Mouse (Mus musculus): Measurements from ENCODE around the gene H2-K1. TPM values are rescaled to one million over a fixed set of nuclear protein-coding genes. Genes with fewer than 3 reads are reported as not detected.
"Not testable (repeated sequence)": the region's sequence is repeated elsewhere in the genome, so short reads cannot be mapped to it uniquely, and the experiment has no call there.

The H2-K1 gene
- polyA plus RNA-seq, 1 experiment from 2014 or later, result 13.8 TPM

DNA sequence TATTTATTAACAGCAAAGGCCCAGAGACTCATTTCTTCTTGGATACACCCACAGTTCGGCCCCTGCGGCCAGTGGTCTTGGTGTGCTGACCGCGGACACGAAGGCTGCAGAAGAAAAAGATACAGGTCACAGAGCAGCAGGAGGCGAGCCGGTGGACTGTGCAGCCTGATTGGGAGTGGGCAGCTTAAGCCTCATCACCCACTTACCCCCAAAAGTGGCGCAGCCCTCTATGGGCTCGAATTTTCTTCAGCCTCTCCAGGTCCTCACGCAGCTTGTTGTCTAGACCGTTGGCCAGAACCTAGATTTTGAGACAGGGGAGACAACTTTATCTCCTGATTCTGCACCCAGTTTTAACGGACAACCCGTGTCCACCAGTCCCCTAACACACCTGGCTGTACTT is 48.1 kb downstream of the H2-K1 start:
- ATAC-seq (replicated peaks; ENCODE audit: insufficient number of reproducible peaks, low FRiP score, low TSS enrichment), result not testable (repeated sequence)
- peak overlapping the region; percentile 88; the same call in 1 of the 2 replicates for H3K27ac ChIP-seq (ENCODE audit: low read depth, low read length)
- WGBS (ENCODE audit: insufficient replicate concordance), result 73% methylated on average over 13 of the region's 13 CpGs

DNA sequence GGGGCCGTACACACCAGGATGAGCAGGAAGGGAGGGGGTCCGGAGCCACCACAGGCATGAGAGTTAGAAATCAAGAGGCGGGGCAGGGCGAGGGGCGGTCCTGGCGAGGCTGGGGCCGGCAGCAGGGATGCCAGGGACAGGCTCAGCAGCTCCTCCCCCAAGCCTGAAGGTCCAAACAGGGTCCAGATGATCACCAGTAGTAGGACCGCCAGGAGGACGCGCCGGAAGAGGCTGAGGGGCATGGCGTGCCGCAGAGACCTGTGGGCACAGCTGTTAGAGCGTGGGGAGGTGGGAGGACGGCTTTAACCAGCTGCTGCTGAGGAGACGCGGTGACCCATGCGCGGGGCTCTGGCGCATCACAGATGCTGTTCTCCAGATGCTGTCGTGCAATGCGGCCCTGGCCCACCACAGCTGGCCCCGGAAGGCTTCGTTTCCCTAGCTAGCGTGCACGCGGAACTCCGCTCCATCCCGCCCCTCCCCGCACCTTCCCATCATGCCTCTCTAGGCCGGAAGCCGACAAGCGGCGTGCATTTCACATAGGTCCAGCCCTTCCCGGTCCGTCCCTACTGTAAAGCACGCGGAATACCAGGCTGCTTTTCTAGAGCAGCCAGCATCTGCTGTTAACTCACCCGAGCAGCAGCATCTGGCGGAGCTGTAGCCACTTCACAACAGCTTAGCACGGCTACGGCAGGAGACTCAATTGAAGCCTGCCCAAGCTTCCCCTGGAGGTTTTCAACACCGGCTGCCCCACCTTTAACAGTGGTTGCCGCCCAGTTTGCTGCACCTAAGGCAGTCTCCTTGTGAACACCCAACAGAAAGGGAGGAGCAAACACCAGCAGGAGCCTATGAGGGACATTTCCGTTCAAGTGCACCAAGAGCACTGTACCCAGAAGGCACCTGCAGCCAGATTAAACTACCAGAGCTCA is 48.9 kb downstream of the H2-K1 start, which contains the start of gene B3galt4:
Gene B3galt4, minus strand, starts transcription at position 468 of the 926 bp plus-strand sequence.
- Histone ChIP-seq H3K27ac (ENCODE audit: low read depth, low read length) (peak within 1 kb of the TSS; percentile 88), H3K4me2 (peak within 1 kb of the TSS; percentile 96), H3K9ac (ENCODE audit: low read depth, low read length) (peak within 1 kb of the TSS; percentile 77), H3K36me3 (ENCODE audit: control insufficient read depth, insufficient read depth, low read length) (peaks cover 20% of the 10 kb centered on the region), H3K4me3 (ENCODE audit: low read depth, low read length) (peak within 1 kb of the TSS; percentile 53), H3K27me3 (ENCODE audit: control insufficient read depth, insufficient read depth, low read length) (no peaks in the 10 kb centered on the region), H3K4me1 (ENCODE audit: control insufficient read depth, insufficient read depth, low read length) (peaks cover 39% of the 10 kb centered on the region), H3K9me3 (replicated peaks; ENCODE audit: control insufficient read depth, low read length) (no peaks in the 10 kb centered on the region)
- under 1% methylated on average over 45 of the region's 45 CpGs for WGBS (ENCODE audit: insufficient replicate concordance)
- peak; percentile 69 for ATAC-seq (replicated peaks; ENCODE audit: insufficient number of reproducible peaks, low FRiP score, low TSS enrichment)

More for the DNA sequence above, 48.1 kb downstream of the H2-K1 start:
- not testable (repeated sequence) for H3K9ac ChIP-seq (ENCODE audit: low read depth, low read length); H3K9me3 ChIP-seq (replicated peaks; ENCODE audit: control insufficient read depth, low read length); H3K27me3 ChIP-seq (ENCODE audit: control insufficient read depth, insufficient read depth, low read length)
- peaks cover 45% of the 10 kb centered on the region for H3K4me1 ChIP-seq (ENCODE audit: control insufficient read depth, insufficient read depth, low read length)
- H3K4me2 ChIP-seq, result peak overlapping the region; percentile 96
- H3K4me3 ChIP-seq (ENCODE audit: low read depth, low read length), result peak overlapping the region; percentile 53
- H3K36me3 ChIP-seq (ENCODE audit: control insufficient read depth, insufficient read depth, low read length), result peaks cover 19% of the 10 kb centered on the region

DNA sequence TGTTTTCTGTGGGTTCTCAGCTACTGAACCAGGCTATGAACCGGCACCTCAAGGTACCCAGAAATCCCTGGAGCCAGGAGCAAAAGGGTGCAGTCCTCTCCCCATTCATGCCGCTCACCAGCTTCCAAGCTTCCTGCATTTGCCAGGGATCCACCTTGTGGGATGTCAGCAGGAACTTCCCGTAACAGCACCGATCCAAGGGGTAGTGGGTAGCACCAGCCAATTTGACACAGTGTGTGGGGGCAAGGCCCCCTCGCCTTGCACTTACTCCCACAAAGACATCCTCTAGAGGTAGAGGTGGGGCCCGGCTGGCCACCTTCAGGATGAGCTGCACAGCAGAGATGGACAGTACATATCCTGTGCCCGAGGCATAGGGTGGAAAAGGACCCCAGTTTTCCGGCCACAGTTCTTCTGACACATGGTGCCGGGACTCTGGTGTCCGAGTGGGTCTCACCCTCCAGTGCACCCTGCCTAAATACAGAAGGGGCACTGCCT is 50.0 kb downstream of the H2-K1 start:
- Histone ChIP-seq H3K9me3 (replicated peaks; ENCODE audit: control insufficient read depth, low read length) (no peaks in the 10 kb centered on the region), H3K4me2 (peak overlapping the region; percentile 96), H3K4me1 (ENCODE audit: control insufficient read depth, insufficient read depth, low read length) (peaks cover 39% of the 10 kb centered on the region), H3K36me3 (ENCODE audit: control insufficient read depth, insufficient read depth, low read length) (peaks cover 23% of the 10 kb centered on the region), H3K27ac (ENCODE audit: low read depth, low read length) (no peak overlapping the region), H3K4me3 (ENCODE audit: low read depth, low read length) (peak overlapping the region; percentile 53), H3K9ac (ENCODE audit: low read depth, low read length) (peak overlapping the region; percentile 77; the same call in 1 of the 2 replicates), H3K27me3 (ENCODE audit: control insufficient read depth, insufficient read depth, low read length) (no peaks in the 10 kb centered on the region)
- 73% methylated on average over 10 of the region's 10 CpGs for WGBS (ENCODE audit: insufficient replicate concordance)
- no peak for ATAC-seq (replicated peaks; ENCODE audit: insufficient number of reproducible peaks, low FRiP score, low TSS enrichment)

DNA sequence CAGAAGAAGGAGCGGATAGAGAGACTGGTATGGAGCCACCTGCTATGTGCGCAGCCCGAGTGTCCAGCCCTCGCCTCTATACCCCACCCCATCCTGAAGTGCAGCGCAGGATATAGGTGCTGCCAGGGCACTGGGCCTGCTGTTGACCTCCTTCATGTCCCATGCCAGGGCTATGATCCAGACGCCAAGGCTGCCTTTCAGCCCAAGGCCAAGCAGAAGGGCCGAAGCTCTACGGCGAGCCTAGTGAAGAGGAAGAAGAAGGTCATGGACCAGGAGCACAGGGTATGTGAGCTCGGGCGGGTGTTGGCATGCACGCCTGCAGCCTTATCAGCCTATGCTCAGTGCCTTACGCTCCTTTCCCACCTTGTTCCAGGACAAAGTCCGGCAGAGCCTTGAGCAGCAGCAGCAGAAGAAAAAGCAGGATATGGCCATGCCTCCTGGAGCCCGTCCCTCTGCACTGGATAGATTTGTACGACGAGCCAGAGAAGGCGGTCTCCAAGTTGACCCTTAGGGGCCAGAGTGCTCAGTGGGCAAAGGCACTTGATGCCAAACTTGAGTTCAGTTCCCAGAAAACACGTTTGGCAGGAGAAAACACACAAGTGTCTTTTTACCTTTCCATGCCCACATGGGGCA is 51.1 kb downstream of the H2-K1 start:
- no peaks in the 10 kb centered on the region for H3K27me3 ChIP-seq (ENCODE audit: control insufficient read depth, insufficient read depth, low read length)
- no peak overlapping the region for H3K27ac ChIP-seq (ENCODE audit: low read depth, low read length)
- peaks cover 32% of the 10 kb centered on the region for H3K4me1 ChIP-seq (ENCODE audit: control insufficient read depth, insufficient read depth, low read length)
- H3K9me3 ChIP-seq (replicated peaks; ENCODE audit: control insufficient read depth, low read length), result no peaks in the 10 kb centered on the region
- peaks cover 28% of the 10 kb centered on the region for H3K36me3 ChIP-seq (ENCODE audit: control insufficient read depth, insufficient read depth, low read length)
- no peak overlapping the region for H3K4me3 ChIP-seq (ENCODE audit: low read depth, low read length)
- no peak for ATAC-seq (replicated peaks; ENCODE audit: insufficient number of reproducible peaks, low FRiP score, low TSS enrichment)
- 90% methylated on average over 19 of the region's 19 CpGs for WGBS (ENCODE audit: insufficient replicate concordance)
- peak overlapping the region; percentile 22; the same call in 1 of the 2 replicates for H3K9ac ChIP-seq (ENCODE audit: low read depth, low read length)
- no peak overlapping the region for H3K4me2 ChIP-seq

DNA sequence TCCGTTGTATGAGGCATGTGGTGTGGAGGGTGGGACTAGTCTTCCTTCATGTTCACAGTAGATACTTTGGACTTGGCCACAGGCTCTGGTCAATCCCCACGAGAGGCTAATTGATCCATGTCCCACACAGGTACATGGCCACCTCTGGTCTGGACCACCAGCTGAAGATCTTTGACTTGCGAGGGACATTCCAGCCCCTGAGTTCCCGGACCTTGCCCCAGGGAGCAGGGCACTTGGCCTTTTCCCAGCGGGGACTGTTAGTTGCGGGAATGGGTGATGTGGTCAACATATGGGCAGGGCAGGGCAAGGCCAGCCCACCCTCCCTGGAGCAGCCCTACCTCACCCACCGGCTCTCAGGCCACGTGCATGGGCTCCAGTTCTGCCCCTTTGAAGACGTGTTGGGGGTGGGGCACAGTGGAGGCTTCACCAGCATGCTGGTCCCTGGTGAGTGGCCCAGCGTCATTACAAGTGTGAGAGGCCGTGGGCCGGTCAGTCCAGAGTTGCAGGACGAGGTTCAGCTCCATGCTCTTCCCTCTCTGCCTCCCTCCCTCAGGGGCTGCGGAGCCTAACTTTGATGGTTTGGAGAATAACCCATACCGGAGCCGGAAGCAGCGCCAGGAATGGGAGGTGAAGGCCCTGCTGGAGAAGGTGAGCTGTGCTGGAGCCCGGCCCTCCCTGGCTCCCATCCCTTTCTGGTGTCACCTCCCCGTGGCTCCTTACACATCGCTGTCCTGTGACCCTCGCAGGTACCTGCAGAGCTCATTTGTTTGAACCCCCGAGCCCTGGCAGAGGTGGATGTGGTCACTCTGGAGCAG is 51.9 kb downstream of the H2-K1 start:
- H3K9me3 ChIP-seq (replicated peaks; ENCODE audit: control insufficient read depth, low read length), result no peaks in the 10 kb centered on the region
- peaks cover 24% of the 10 kb centered on the region for H3K36me3 ChIP-seq (ENCODE audit: control insufficient read depth, insufficient read depth, low read length)
- H3K4me2 ChIP-seq, result no peak overlapping the region
- no peak overlapping the region for H3K9ac ChIP-seq (ENCODE audit: low read depth, low read length)
- WGBS (ENCODE audit: insufficient replicate concordance), result 83% methylated on average over 22 of the region's 22 CpGs
- H3K4me3 ChIP-seq (ENCODE audit: low read depth, low read length), result no peak overlapping the region
- H3K27me3 ChIP-seq (ENCODE audit: control insufficient read depth, insufficient read depth, low read length), result no peaks in the 10 kb centered on the region
- peaks cover 25% of the 10 kb centered on the region for H3K4me1 ChIP-seq (ENCODE audit: control insufficient read depth, insufficient read depth, low read length)
- no peak overlapping the region for H3K27ac ChIP-seq (ENCODE audit: low read depth, low read length)
- no peak for ATAC-seq (replicated peaks; ENCODE audit: insufficient number of reproducible peaks, low FRiP score, low TSS enrichment)

DNA sequence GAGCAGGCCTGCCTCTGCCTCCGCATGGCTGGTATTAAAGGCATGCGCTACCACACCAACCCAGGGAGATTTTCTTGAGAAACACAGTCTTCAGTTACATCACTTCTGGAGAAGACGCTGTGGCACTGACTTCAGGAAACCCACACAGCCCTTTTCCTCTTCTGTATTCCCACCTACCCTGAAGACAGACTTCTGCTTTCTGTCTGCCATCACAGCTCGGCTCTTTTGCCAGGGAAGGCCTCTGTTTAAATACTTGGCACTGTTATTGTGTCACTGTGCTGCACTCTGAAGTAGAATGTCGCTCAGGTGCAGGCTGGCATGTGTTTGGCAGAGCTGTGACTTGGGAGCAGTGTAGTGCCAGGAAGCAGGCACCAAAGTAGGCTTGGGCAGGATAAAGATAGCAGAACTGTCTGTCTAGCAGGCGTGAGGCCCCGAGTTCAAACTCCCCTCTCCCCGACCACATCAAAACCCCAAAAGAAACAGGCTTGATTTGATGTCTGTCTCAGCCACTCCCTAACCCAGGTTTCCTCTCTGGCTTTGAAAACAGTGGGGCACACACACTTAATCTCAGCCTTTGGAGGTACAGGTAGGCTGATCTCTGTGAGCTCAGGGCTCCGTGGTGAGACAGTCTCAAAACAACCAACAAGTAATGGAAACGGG is 52.6 kb downstream of the H2-K1 start:
- WGBS (ENCODE audit: insufficient replicate concordance), result 88% methylated on average over 10 of the region's 10 CpGs
- no peak overlapping the region for H3K27ac ChIP-seq (ENCODE audit: low read depth, low read length)
- no peak for ATAC-seq (replicated peaks; ENCODE audit: insufficient number of reproducible peaks, low FRiP score, low TSS enrichment)
- no peaks in the 10 kb centered on the region for H3K9me3 ChIP-seq (replicated peaks; ENCODE audit: control insufficient read depth, low read length)
- H3K4me2 ChIP-seq, result no peak overlapping the region
- no peaks in the 10 kb centered on the region for H3K27me3 ChIP-seq (ENCODE audit: control insufficient read depth, insufficient read depth, low read length)
- H3K4me3 ChIP-seq (ENCODE audit: low read depth, low read length), result no peak overlapping the region
- H3K4me1 ChIP-seq (ENCODE audit: control insufficient read depth, insufficient read depth, low read length), result peaks cover 18% of the 10 kb centered on the region
- H3K36me3 ChIP-seq (ENCODE audit: control insufficient read depth, insufficient read depth, low read length), result peaks cover 17% of the 10 kb centered on the region
- no peak overlapping the region for H3K9ac ChIP-seq (ENCODE audit: low read depth, low read length)

Measured in heart, embryonic 11.5 days (tissue).